Mouse (Mus musculus) hindbrain, embryonic 13.5 days (tissue): ENCODE measurements around the gene Cfd. TPM values are rescaled to one million over a fixed set of nuclear protein-coding genes. Genes with fewer than 3 reads are reported as not detected.

Experiments used
- ATAC-seq: fragments of 200-750 bp; cut with Nextera tagmentation; 2 replicates; pipeline ENCODE4 v1.8.0; 2017; ENCODE audit warnings: moderate TSS enrichment; ENCODE audit not compliant: low FRiP score
- H3K27ac ChIP-seq: fragments of 300-500 bp; sonication (generic); 2 replicates; pipeline ENCODE4 v1.5.1; 2015; ENCODE audit warnings: inconsistent platforms, mild to moderate bottlenecking, moderate library complexity
- H3K27me3 ChIP-seq: fragments of 300-500 bp; sonication (generic); 2 replicates; pipeline ENCODE4 v1.6.1; 2015; ENCODE audit warnings: mild to moderate bottlenecking, inconsistent platforms
- H3K36me3 ChIP-seq: fragments of 300-500 bp; sonication (generic); 2 replicates; pipeline ENCODE4 v1.6.1; 2015; ENCODE audit warnings: mild to moderate bottlenecking, inconsistent platforms
- H3K4me1 ChIP-seq: fragments of 300-500 bp; sonication (generic); replicated peaks from 2 replicates; pipeline ENCODE4 v1.6.1; 2015; ENCODE audit warnings: inconsistent platforms
- H3K4me2 ChIP-seq: fragments of 300-500 bp; sonication (generic); 2 replicates; pipeline ENCODE4 v1.6.1; 2015; ENCODE audit warnings: inconsistent platforms, mild to moderate bottlenecking, moderate library complexity
- H3K4me3 ChIP-seq: fragments of 300-500 bp; sonication (generic); 2 replicates; pipeline ENCODE4 v1.5.1; 2015; ENCODE audit warnings: mild to moderate bottlenecking, inconsistent platforms
- H3K9ac ChIP-seq: fragments of 300-500 bp; sonication (generic); 2 replicates; pipeline ENCODE4 v1.6.1; 2015; ENCODE audit warnings: mild to moderate bottlenecking, inconsistent platforms
- H3K9me3 ChIP-seq: fragments of 300-500 bp; sonication (generic); 2 replicates; pipeline ENCODE4 v1.6.1; 2016; ENCODE audit warnings: inconsistent platforms
- WGBS: fragments of 180-500 bp; shearing (Covaris S2); methylation state at CpG from one replicate; pipeline ENCODE4 v1.1.7; 2015; 5-methylcytosine and 5-hydroxymethylcytosine counted together
- polyA plus RNA-seq: library from polyadenylated mRNA; unstranded; fragments of >200 nt; fragmentation: Nextera tagmentation; extraction: Ambion mirVana; gene quantifications from 2 replicates; pipeline ENCODE4 v1.2.1, GENCODE M21; 2015

The Cfd gene
- polyA plus RNA-seq, 1 experiment from 2014 or later, result not detected

DNA sequence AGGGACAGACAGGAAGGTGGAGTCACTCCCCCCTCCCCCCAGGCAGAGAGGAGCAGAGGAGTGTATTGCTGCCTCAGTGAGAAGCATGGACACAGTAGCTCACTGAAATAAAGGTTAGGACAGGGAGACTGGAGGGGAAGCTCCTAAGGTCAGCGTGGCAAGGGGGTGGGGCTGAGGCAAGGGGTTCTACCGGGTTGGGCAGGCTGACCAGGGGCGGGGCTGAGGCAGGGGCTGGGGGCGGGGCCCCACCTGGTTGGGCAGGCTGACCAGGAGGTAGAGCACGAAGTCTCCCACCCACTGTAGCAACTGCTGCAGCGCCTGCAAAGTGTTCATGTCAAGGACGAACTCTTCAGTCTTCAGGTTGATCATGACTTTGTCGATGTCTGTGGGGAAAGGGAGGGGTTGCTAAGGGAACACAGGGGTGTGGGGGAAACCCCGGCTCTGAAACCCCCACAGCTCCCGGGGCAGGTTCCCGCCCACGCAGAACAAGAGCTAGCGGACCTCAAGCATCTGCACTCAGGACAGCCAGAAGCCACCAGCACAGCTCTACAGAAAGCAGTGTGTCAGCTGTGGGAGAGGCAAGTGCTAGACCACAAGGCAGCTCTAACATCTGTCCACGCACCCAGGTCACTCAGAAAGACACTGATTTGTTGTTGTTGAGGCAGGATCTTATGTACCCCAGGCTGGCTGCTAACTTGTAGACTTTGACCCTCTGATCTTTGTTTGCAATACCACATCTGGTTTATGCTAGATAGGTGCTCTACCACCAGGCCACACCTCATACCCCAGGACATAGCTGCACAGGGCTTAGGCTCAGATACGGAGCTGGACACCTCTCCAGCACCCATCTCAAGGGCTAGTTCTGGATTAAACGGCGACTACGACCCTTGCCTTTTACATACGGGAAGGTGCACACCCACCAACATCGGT, 6.9 kb downstream of the Cfd start:
- H3K27me3 ChIP-seq, result peaks cover 24% of the 10 kb centered on the region
- peaks cover 12% of the 10 kb centered on the region for H3K4me1 ChIP-seq
- no peak for ATAC-seq
- peaks cover 59% of the 10 kb centered on the region for H3K36me3 ChIP-seq
- H3K27ac ChIP-seq, result no peak overlapping the region
- H3K4me2 ChIP-seq, result no peak overlapping the region
- 51% methylated on average over 19 of the region's 20 CpGs for WGBS
- no peaks in the 10 kb centered on the region for H3K9me3 ChIP-seq
- no peak overlapping the region for H3K4me3 ChIP-seq
- H3K9ac ChIP-seq, result peak overlapping the region; percentile 19; the same call in 1 of the 2 replicates

DNA sequence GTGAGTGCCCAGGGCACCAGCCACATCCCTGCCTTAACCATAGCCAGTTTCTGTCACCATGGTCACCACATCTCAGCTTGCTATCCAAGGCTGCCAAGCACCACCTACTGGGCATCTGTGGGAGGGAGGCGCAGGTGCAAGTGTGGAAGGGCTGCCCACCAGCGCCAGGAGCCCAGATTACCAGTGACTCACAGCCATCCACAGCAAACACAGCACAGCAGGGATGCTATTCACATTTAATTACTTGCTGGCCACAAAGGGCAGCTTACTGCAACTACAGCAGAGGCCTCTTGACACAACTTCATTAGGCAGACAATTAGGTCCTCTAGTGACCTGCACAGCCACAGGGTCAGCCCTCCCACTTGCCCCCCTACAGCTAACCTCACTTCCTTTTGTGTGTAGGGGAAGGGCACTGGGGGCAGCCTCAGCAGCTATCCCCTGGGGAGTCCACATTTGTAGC, 10.3 kb downstream of the Cfd start:
- Histone ChIP-seq H3K4me2 (no peak overlapping the region), H3K27ac (peak overlapping the region; percentile 58; the same call in 1 of the 2 replicates), H3K4me1 (peaks cover 12% of the 10 kb centered on the region), H3K27me3 (peaks cover 29% of the 10 kb centered on the region), H3K9me3 (no peaks in the 10 kb centered on the region), H3K4me3 (no peak overlapping the region), H3K9ac (peak overlapping the region; percentile 7), H3K36me3 (peaks cover 70% of the 10 kb centered on the region)
- peak; percentile 65 for ATAC-seq
- WGBS, result 14% methylated on average over 2 of the region's 2 CpGs

DNA sequence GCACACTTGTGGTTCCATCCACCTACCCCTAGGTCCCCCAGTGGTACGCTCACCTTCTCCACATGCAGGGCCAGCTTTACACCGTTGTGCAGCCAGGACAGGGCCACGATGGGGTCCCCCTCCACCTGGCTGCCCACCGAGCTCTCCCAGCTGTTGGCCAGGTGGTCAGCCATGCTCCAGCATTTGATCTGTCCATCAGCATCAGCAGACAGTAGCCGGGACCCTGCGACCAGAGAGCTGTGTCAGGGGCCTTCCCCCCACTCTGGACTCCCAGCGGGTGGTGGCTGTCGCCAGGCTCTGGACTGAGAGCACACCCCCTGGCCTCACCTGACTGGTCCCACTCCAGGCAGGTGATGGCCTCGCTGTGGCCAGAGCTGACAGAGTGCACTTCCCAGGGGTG, 16.1 kb downstream of the Cfd start:
- Histone ChIP-seq H3K36me3 (peaks cover 60% of the 10 kb centered on the region), H3K4me1 (peaks cover 14% of the 10 kb centered on the region), H3K9ac (0 out of 2 replicates have a peak overlapping the region, but pooled peaks have one; percentile 5), H3K4me3 (no peak overlapping the region), H3K27ac (no peak overlapping the region), H3K4me2 (no peak overlapping the region), H3K9me3 (no peaks in the 10 kb centered on the region), H3K27me3 (0 out of 2 replicates have a peak, but pooled peaks cover 5% of the 10 kb centered on the region)
- no peak for ATAC-seq
- 97% methylated on average over 9 of the region's 9 CpGs for WGBS

DNA sequence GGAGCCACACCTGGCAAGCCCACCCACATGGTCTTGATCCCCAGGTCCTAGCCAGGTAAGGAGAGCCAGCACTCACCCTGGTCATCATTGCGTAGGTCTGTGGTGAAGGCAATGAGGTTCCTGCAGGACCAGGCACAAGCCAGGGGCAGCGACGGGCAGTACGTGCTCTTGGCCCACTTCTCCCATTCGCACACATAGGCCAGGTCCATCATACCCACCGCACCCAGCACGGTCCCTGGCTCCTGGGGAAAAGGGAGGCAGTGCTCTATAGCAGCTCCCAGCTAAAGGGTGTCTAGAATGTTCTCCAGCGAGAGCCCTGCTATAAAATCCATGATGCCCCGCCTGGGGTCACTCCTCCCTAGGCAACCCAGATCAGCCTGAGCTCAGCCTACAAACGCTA, 16.8 kb downstream of the Cfd start:
- no peak overlapping the region for H3K4me3 ChIP-seq
- WGBS, result 94% methylated on average over 10 of the region's 10 CpGs
- H3K27ac ChIP-seq, result no peak overlapping the region
- 0 out of 2 replicates have a peak, but pooled peaks cover 5% of the 10 kb centered on the region for H3K27me3 ChIP-seq
- ATAC-seq, result no peak
- H3K4me1 ChIP-seq, result peaks cover 14% of the 10 kb centered on the region
- H3K4me2 ChIP-seq, result no peak overlapping the region
- H3K9me3 ChIP-seq, result no peaks in the 10 kb centered on the region
- no peak overlapping the region for H3K9ac ChIP-seq
- peaks cover 64% of the 10 kb centered on the region for H3K36me3 ChIP-seq

DNA sequence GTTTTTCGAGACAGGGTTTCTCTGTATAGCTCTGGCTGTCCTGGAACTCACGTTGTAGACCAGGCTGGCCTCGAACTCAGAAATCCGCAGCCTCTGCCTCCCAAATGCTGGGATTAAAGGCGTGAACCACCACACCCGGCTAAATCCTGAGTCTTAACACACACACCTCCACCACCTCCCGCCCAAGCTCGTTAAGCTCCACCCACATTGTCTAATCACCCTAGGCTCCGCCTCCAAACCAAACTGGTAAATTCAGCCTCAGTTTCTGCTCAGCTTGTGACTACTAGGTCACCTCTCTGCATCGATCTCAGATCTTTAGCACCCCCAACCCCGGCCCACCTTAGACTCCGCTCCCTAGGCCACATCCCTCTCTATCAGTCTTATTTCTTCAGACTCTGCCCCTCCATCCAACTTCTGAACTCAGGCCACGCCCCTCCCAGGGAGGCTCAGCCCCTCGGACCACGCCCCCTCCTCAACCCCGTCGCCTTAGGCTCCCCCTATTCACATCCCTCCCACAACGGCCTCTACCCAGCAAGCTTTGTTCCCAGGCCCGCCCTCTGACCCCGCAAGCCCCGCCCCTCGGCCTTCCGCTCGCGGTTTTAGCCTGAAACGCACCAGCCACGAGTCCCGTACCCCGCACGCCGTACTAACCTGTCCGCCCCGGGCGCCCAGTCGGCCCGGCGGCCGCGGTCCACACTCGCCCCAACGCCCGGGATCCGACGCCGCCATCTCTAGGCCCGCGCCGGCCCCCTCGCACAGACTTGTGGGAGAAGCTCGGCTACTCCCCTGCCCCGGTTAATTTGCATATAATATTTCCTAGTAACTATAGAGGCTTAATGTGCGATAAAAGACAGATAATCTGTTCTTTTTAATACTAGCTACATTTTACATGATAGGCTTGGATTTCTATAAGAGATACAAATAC, 17.8 kb downstream of the Cfd start, which contains the start of gene Med16:
Gene Med16 (minus strand): TSS at position 757 of the 925 bp plus-strand sequence.
- H3K4me3 ChIP-seq, result peak within 1 kb of the TSS; percentile 63
- H3K4me1 ChIP-seq, result peaks cover 14% of the 10 kb centered on the region
- no peaks in the 10 kb centered on the region for H3K27me3 ChIP-seq
- peak within 1 kb of the TSS; percentile 98 for H3K27ac ChIP-seq
- H3K36me3 ChIP-seq, result peaks cover 61% of the 10 kb centered on the region
- peak within 1 kb of the TSS; percentile 53 for H3K4me2 ChIP-seq
- ATAC-seq, result peak; percentile 92
- peak within 1 kb of the TSS; percentile 85 for H3K9ac ChIP-seq
- WGBS, result 2% methylated on average over 52 of the region's 52 CpGs
- no peaks in the 10 kb centered on the region for H3K9me3 ChIP-seq

DNA sequence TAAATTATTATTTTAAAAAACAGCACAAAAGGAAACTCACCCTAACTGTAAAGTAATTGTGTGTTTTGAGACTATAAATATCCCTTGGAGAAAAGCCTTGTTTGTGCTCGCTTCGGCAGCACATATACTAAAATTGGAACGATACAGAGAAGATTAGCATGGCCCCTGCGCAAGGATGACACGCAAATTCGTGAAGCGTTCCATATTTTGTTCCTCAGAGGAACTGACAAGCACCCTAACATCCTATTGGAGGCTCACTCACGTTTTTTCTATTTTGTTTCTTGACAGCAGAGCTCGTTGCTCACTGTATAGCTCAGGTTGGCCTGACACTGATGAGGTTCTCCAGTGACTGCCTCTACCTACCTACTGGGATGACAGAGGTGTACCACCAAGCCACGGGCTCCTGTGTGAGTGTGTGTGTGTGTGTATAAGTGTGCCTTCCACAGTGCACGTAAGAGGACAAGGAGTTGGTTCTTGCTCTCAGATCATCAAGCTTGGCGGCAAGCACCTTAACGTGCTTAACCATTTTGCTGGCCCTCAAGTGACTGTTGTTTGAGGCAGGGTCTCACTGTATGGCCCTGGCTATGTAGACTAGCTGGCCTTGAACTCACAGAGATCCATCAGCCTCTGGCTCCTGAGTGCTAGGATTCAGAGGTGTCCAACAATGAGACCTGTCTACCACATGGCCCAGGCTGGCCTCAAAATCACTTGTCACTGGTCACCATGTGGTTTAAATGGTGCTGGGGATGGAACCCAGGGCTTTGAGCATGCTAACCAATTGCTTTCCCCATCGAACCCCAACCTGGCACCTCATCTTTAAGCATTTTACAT, 18.7 kb downstream of the Cfd start:
- Histone ChIP-seq H3K36me3 (peaks cover 54% of the 10 kb centered on the region), H3K9ac (peak overlapping the region; percentile 64), H3K4me1 (peaks cover 20% of the 10 kb centered on the region), H3K4me3 (peak overlapping the region; percentile 63), H3K27ac (peak overlapping the region; percentile 98), H3K4me2 (peak overlapping the region; percentile 53), H3K9me3 (no peaks in the 10 kb centered on the region), H3K27me3 (no peaks in the 10 kb centered on the region)
- ATAC-seq, result peak; percentile 50
- 25% methylated on average over 14 of the region's 14 CpGs for WGBS

DNA sequence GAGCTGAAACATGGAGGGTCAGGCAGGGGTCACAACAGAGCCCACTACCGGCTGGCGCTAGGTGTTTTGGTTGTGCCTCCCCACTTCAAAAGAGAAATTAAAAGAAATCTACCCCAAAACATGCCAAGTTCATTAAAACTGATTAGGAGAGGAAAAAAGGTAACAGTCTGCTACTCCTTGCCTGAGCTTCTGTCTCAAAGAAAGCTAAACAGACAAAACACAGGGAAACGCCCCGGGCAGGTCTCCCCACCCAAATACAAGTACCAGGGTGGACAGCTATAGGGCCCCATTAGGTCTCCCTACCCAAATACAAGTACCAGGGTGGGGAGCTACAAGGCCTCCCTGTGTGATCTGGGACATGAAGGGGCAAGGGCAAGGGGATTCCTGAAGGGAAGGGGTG, 19.9 kb downstream of the Cfd start, which contains the start of gene Gm26602:
Gene Gm26602 (plus strand): TSS at position 301 of the 400 bp plus-strand sequence.
- Histone ChIP-seq H3K9me3 (no peaks in the 10 kb centered on the region), H3K27me3 (no peaks in the 10 kb centered on the region), H3K4me1 (peaks cover 32% of the 10 kb centered on the region), H3K36me3 (peaks cover 43% of the 10 kb centered on the region), H3K4me3 (peak within 1 kb of the TSS; percentile 22; the same call in 1 of the 2 replicates), H3K4me2 (0 out of 2 replicates have a peak within 1 kb of the TSS, but pooled peaks have one; percentile 53), H3K27ac (peak within 1 kb of the TSS; percentile 98), H3K9ac (peak within 1 kb of the TSS; percentile 64; the same call in 1 of the 2 replicates)
- no peak for ATAC-seq
- WGBS, result 95% methylated on average over 4 of the region's 4 CpGs

DNA sequence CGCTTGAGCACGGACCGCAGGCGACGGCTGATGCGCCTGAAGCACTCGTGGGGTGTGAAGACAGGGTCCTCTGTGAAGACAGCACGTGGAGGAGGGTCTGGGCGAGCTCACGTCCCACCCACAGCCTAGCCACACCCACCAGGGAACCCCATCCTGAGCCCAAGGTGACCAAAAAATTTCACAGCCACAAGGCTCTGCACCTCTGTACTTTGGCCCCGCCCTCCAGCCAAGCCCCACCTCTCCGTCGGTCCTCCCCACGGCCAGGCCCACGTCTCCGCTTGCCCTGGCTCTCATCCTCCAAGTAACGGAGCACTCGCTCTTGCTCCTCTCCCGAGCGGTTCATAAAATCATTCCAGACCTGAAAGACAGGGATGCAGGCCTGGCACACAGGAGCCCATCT, 21.8 kb downstream of the Cfd start:
- Histone ChIP-seq H3K9me3 (no peaks in the 10 kb centered on the region), H3K36me3 (peaks cover 29% of the 10 kb centered on the region), H3K27ac (no peak overlapping the region), H3K4me3 (no peak overlapping the region), H3K4me2 (no peak overlapping the region), H3K27me3 (peaks cover 3% of the 10 kb centered on the region), H3K9ac (no peak overlapping the region), H3K4me1 (peaks cover 44% of the 10 kb centered on the region)
- WGBS, result 67% methylated on average over 20 of the region's 20 CpGs
- no peak for ATAC-seq

DNA sequence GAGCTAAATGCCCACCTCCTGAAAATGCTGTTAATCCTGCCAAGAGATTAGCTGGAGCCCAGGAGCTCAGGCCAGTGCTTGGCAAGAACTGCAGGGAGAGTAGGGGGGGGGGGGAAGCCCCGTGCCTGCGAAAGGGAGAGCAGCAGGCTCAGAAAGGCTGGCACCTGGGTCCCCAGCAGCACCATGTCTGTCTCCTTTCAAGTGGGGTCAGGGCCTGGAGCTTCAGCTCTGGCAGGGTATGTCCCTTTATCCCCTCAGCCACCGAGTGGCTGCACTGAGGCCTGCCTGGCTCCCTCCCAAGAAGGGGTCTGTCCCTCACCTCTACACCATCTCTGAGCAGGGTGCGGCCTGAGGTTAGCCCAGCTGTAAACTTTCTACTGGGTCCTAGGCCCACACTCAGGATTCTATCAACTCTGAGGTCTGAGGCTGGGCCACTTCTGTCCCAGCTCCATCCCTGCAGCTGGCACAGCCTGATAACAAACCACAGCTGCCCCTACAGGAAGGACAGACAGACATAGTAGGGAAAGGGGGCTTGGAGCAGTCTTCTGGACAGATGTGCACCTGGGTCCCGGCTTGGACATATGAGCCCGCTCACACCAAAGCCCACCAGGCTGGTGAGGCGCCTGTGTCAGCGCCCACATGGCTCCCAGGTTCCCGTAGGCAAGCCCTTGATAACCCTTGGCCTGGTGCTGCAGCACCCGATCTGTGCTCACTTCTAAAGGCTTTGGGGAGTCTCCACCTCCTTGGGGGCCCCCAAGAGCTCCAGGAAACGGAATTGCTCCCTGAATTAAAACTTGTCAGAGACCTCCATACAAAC, 23.7 kb downstream of the Cfd start:
- 0 out of 2 replicates have a peak overlapping the region, but pooled peaks have one; percentile 18 for H3K27ac ChIP-seq
- H3K4me3 ChIP-seq, result no peak overlapping the region
- H3K4me1 ChIP-seq, result peaks cover 50% of the 10 kb centered on the region
- WGBS, result 76% methylated on average over 11 of the region's 11 CpGs
- H3K27me3 ChIP-seq, result peaks cover 22% of the 10 kb centered on the region
- peak overlapping the region; percentile 53 for H3K9ac ChIP-seq
- ATAC-seq, result no peak
- no peak overlapping the region for H3K4me2 ChIP-seq
- H3K36me3 ChIP-seq, result peaks cover 29% of the 10 kb centered on the region
- H3K9me3 ChIP-seq, result no peaks in the 10 kb centered on the region

DNA sequence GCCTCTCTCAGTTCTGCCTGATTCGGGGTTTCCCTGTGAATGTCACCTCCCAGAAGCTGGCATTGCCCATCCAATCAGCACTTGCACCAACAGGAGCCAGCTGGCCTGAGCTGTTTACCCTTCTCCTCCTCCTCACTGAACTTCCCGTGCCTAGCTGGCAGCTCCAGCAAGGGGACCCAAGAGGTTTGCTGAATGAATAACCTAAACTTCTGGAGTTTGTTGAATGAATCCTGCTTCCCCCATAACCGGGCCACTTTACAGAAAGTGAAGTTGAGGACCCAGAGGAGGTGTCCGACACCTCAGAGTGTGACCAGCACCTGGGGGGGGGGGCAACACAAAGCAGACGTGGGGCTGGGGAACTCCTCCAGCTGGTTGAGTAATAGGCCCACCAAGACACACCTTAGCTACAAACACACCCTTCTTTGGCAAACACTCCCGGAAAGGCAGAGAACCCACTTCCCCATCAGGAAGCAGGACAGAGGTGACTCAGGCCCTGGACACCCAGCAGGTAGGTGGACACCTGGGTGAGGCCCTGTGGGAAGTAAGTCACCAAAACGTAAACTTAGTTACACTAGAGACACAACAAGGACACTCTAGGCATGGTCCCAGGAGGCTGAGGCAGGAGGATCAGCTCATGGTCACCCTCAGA, 24.4 kb downstream of the Cfd start:
- ATAC-seq, result no peak
- no peaks in the 10 kb centered on the region for H3K9me3 ChIP-seq
- peak overlapping the region; percentile 97 for H3K4me2 ChIP-seq
- peaks cover 29% of the 10 kb centered on the region for H3K36me3 ChIP-seq
- peaks cover 49% of the 10 kb centered on the region for H3K4me1 ChIP-seq
- no peak overlapping the region for H3K27ac ChIP-seq
- H3K9ac ChIP-seq, result peak overlapping the region; percentile 97
- WGBS, result 77% methylated on average over 7 of the region's 7 CpGs
- H3K4me3 ChIP-seq, result 0 out of 2 replicates have a peak overlapping the region, but pooled peaks have one; percentile 78
- peaks cover 29% of the 10 kb centered on the region for H3K27me3 ChIP-seq
